Mouse (Mus musculus): ENCODE data around the gene Aftph. TPM values are rescaled to one million over a fixed set of nuclear protein-coding genes. Genes with fewer than 3 reads are reported as not detected.

The Aftph gene
- polyA plus RNA-seq, 1 experiment, result not detected

DNA sequence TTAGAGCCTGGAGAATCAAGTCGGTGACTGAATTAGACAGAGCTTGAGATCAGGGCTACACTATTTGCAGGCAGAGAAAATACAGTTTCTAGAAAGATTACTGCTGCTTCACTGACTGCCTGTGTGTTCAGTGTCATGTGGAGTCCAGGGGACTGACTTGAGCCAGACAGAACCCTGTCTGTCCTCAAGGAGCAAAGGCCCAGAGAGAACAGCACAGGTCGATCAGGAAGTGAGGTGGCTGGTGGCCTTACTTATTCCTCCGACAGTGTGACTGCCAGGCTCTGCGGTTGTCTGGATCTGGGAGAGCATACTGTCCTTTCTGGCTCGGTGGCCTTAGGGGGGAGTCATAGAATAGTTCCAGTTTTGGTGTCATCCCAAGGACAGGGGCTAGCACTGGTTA, 60.6 kb downstream of the Aftph start:
- 81% methylated on average over 5 of the region's 5 CpGs for WGBS
- Histone ChIP-seq H3K27ac (ENCODE audit: insufficient read depth, low read depth, low read length) (no peak overlapping the region), H3K4me1 (ENCODE audit: control insufficient read depth, insufficient read depth, low read length) (no peaks in the 10 kb centered on the region), H3K4me3 (ENCODE audit: insufficient read depth, low read depth, low read length) (no peak overlapping the region)
- TF ChIP-seq CTCF (IDR thresholded peaks at IDR 0.05; ENCODE audit: insufficient read depth, low read depth, low read length), result no peak
- no peak for TF ChIP-seq POLR2A (IDR thresholded peaks at IDR 0.05; ENCODE audit: insufficient read depth, low read depth, low read length)

DNA sequence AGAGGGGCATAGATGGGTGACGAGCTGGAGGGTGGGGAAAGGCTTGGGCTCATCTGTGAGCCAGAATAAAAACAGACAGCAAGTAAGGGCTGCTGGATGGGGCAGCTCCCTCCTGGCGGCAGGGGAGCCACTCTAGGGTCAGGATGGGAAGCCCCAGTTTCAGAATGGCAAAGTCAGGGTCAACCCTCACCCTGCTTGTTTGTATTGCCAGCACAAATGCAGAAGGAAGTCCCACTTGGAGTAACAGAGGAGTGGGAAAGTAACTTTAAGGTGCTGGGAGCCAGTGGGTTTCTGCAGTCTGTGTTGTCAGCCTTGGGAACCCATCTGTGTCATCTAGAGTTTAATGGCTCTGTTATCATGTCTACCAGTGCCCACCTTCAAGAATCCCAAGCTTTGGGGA, 62.0 kb downstream of the Aftph start:
- H3K4me1 ChIP-seq (ENCODE audit: control insufficient read depth, insufficient read depth, low read length), result no peaks in the 10 kb centered on the region; the same call in 1 of the 2 replicates
- no peak overlapping the region for H3K4me3 ChIP-seq (ENCODE audit: insufficient read depth, low read depth, low read length)
- no peak for TF ChIP-seq CTCF (IDR thresholded peaks at IDR 0.05; ENCODE audit: insufficient read depth, low read depth, low read length)
- WGBS, result 96% methylated on average over 2 of the region's 2 CpGs
- H3K27ac ChIP-seq (ENCODE audit: insufficient read depth, low read depth, low read length), result no peak overlapping the region

GRCm38 (mm10) chr11:20672513-20672912, 68.9 kb downstream of the Aftph start:
- Histone ChIP-seq H3K4me3 (ENCODE audit: insufficient read depth, low read depth, low read length) (no peak overlapping the region), H3K4me1 (ENCODE audit: control insufficient read depth, insufficient read depth, low read length) (peaks cover 3% of the 10 kb centered on the region), H3K27ac (ENCODE audit: insufficient read depth, low read depth, low read length) (no peak overlapping the region)
- 69% methylated on average over 6 of the region's 6 CpGs for WGBS
- no peak for TF ChIP-seq POLR2A (IDR thresholded peaks at IDR 0.05; ENCODE audit: insufficient read depth, low read depth, low read length)
- no peak for TF ChIP-seq CTCF (IDR thresholded peaks at IDR 0.05; ENCODE audit: insufficient read depth, low read depth, low read length)

DNA sequence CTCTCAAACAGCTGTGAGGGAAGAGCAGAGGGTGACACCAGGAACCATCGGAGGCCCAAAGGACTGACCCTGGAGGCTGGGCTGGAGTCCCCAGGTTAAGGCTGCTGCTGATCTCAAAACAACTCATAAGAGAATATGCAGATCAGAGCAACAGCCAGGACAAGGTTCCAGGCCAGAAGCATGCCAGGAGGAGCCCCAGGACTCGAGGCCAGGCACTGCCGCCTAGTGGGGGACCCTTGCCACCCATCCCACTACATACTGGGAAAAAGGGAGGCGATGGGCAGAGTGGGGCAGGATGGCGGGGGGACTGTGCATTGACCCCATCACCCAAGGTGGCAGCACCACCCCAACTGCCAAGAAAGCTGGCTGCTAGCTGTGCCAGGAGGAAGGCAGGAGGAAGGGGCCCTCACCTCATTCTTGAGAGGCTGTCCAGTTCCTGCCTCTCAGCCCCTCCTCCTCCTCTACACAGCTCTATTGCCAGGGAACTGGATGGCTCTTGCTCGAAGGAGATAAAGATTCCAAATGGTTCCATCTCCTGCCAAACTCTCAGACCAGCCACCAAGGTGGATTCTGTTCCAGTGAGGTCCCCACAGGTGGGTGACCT, 69.5 kb downstream of the Aftph start:
- Histone ChIP-seq H3K4me3 (ENCODE audit: insufficient read depth, low read depth, low read length) (no peak overlapping the region), H3K4me1 (ENCODE audit: control insufficient read depth, insufficient read depth, low read length) (peaks cover 3% of the 10 kb centered on the region), H3K27ac (ENCODE audit: insufficient read depth, low read depth, low read length) (no peak overlapping the region)
- 60% methylated on average over 6 of the region's 6 CpGs for WGBS
- TF ChIP-seq CTCF (IDR thresholded peaks at IDR 0.05; ENCODE audit: insufficient read depth, low read depth, low read length) (no peak), POLR2A (IDR thresholded peaks at IDR 0.05; ENCODE audit: insufficient read depth, low read depth, low read length) (no peak)

GRCm38 (mm10) chr11:20664878-20665277, 76.5 kb downstream of the Aftph start:
- 34% methylated on average over 9 of the region's 9 CpGs for WGBS
- H3K4me3 ChIP-seq (ENCODE audit: insufficient read depth, low read depth, low read length), result no peak overlapping the region
- no peak overlapping the region for H3K27ac ChIP-seq (ENCODE audit: insufficient read depth, low read depth, low read length)
- TF ChIP-seq POLR2A (IDR thresholded peaks at IDR 0.05; ENCODE audit: insufficient read depth, low read depth, low read length) (no peak), CTCF (IDR thresholded peaks at IDR 0.05; ENCODE audit: insufficient read depth, low read depth, low read length) (no peak)
- H3K4me1 ChIP-seq (ENCODE audit: control insufficient read depth, insufficient read depth, low read length), result peaks cover 3% of the 10 kb centered on the region

DNA sequence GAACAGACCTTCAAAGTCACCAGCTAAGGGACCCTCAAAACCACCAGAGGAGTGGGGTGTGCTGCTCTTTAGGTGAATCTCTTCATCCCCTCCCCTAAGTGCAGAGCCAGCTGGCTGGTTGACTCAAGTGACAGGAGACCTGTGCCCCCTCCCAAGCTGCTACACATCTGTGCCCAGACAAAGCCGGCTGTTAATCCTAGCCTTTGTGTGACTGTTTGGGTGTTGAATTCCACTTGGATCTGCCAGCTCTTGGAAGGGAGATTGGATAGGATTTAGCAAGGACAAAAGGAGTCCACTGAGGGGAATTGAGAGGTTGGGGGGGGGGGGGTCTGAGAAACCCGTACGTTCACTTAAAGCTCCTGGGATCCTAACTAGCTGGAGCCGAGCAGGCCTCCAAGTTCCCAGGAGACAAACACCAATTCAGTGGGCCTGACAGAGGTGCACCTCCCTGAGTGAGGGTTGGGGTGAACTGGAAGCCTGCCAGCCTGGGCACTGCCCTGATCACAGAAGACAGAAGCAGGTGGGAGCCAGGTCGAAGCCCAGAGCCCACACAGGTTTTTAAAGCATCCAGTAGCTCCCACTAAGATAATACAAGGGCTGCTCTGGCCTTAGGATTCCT, 77.7 kb downstream of the Aftph start:
- Histone ChIP-seq H3K4me1 (ENCODE audit: control insufficient read depth, insufficient read depth, low read length) (peaks cover 5% of the 10 kb centered on the region), H3K27ac (ENCODE audit: insufficient read depth, low read depth, low read length) (no peak overlapping the region), H3K4me3 (ENCODE audit: insufficient read depth, low read depth, low read length) (no peak overlapping the region)
- 61% methylated on average over 5 of the region's 5 CpGs for WGBS
- TF ChIP-seq CTCF (IDR thresholded peaks at IDR 0.05; ENCODE audit: insufficient read depth, low read depth, low read length) (no peak), POLR2A (IDR thresholded peaks at IDR 0.05; ENCODE audit: insufficient read depth, low read depth, low read length) (no peak)

- 68% methylated on average over 7 of the region's 7 CpGs for WGBS
- TF ChIP-seq POLR2A (IDR thresholded peaks at IDR 0.05; ENCODE audit: insufficient read depth, low read depth, low read length) (no peak), CTCF (IDR thresholded peaks at IDR 0.05; ENCODE audit: insufficient read depth, low read depth, low read length) (no peak)
- Histone ChIP-seq H3K27ac (ENCODE audit: insufficient read depth, low read depth, low read length) (no peak overlapping the region), H3K4me3 (ENCODE audit: insufficient read depth, low read depth, low read length) (no peak overlapping the region), H3K4me1 (ENCODE audit: control insufficient read depth, insufficient read depth, low read length) (peaks cover 5% of the 10 kb centered on the region)
These were observed 78.6 kb downstream of the Aftph start for GRCm38 (mm10) chr11:20662811-20663210.

- Histone ChIP-seq H3K4me1 (ENCODE audit: control insufficient read depth, insufficient read depth, low read length) (peaks cover 10% of the 10 kb centered on the region), H3K4me3 (ENCODE audit: insufficient read depth, low read depth, low read length) (no peak overlapping the region), H3K27ac (ENCODE audit: insufficient read depth, low read depth, low read length) (no peak overlapping the region)
- 38% methylated on average over 4 of the region's 4 CpGs for whole genome bisulfite sequencing
- TF ChIP-seq CTCF (IDR thresholded peaks at IDR 0.05; ENCODE audit: insufficient read depth, low read depth, low read length) (no peak), POLR2A (IDR thresholded peaks at IDR 0.05; ENCODE audit: insufficient read depth, low read depth, low read length) (no peak)
These were observed 79.7 kb downstream of the Aftph start for GRCm38 (mm10) chr11:20661652-20662051.

DNA sequence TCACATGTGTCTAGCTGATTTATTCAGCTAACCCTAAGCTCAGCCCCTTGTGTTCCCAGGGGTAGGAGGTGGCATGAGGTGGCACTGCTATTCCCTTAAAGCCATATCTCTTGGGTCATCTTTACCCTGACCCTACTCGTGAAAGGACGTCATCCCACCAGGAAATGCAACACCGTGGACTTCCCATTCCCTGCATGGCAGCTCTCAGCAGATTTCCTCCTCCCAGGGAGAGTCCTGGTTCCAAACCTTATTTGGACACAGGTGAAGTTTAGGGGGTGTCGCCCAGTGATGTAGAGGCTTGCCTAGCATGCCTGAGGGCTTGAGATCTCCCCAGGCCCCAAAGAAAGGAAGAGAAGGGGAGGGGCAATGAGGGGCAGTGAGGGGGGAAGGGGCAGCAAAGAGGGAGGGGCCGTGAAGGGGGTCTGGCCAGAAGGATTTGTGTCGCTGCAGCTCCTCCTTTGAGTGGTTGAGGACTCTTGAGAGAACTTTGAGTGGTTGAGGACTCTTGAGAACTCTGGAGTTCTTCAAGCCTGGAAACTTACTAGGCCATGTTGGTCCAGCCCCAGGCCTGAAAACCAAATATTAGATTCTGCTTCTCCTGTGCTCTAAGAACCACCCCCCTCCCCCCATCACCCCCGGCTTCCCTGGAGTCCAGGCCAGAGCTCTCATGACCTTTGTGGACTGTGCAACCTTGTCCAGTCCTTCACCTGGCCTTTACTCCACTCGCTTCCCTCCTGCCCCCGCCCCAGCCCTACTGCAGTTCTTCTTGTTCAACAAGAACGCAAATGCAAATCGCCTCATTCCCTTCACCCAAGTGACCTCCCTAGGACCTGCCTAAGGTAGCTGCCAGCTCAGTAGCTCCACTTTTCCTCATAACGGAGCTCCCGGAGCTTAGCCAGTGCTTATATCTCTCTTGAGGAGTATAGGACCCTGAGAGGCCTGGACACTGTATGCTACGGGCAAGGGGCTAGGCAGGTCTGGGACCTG, 81.0 kb downstream of the Aftph start:
- TF ChIP-seq CTCF (IDR thresholded peaks at IDR 0.05; ENCODE audit: insufficient read depth, low read depth, low read length), result no peak
- no peak for TF ChIP-seq POLR2A (IDR thresholded peaks at IDR 0.05; ENCODE audit: insufficient read depth, low read depth, low read length)
- 94% methylated on average over 14 of the region's 14 CpGs for WGBS

More for the DNA sequence above, 81.0 kb downstream of the Aftph start:
- H3K27ac ChIP-seq (ENCODE audit: insufficient read depth, low read depth, low read length), result no peak overlapping the region
- H3K4me3 ChIP-seq (ENCODE audit: insufficient read depth, low read depth, low read length), result no peak overlapping the region
- peaks cover 22% of the 10 kb centered on the region for H3K4me1 ChIP-seq (ENCODE audit: control insufficient read depth, insufficient read depth, low read length)
